Mouse (Mus musculus) ES-E14 (cell line): ENCODE data around the gene 1700069L16Rik.

Experiments
- HCFC1 ChIP-seq: IDR thresholded peaks from 2 replicates; pipeline ENCODE4 v1.6.1; 2012; ENCODE audit warnings: low read length, inconsistent platforms, borderline replicate concordance; ENCODE audit not compliant: insufficient read depth
- MAFK ChIP-seq: IDR thresholded peaks from 2 replicates; pipeline ENCODE4 v1.6.1; 2014; ENCODE audit warnings: mild to moderate bottlenecking, low read depth, low read length, inconsistent platforms; ENCODE audit not compliant: insufficient read depth
- ZC3H11A ChIP-seq: IDR thresholded peaks from 2 replicates; pipeline ENCODE4 v1.6.1; 2012; ENCODE audit warnings: low read depth, mild to moderate bottlenecking, inconsistent platforms, low read length, borderline replicate concordance

DNA sequence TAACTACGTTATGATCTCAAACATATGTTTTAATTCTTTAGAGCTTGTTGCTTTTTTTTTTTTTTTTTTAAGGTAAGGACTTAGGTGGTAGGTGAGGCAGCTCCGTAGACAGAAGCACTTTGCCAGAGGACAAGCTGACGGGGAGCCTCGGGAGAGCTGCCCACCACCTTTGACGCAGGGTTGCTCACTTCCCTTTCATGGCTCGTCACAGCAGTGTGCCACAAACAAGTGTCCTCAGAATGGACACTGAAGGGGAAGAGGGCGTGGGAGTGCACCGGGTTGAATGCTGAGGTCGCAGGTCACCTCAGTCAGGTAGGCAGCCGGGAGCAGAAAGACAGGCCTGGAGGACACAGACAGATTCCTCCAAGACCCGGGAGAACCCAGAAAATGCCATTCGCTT lies 845 bp upstream of the 1700069L16Rik start:
- TF ChIP-seq HCFC1 (no peak), MAFK (no peak), ZC3H11A (no peak)
